Mouse (Mus musculus): ENCODE measurements at regions not wholly inside any gene's neighbourhood (a gene's known extent, or its start where the extent isn't known, plus 50 kb on each side); places are given as distances from the start of the nearest gene placed in this dataset.
"Not testable (repeated sequence)": the region's sequence is repeated elsewhere in the genome, so short reads cannot be mapped to it uniquely, and the experiment has no call there.

GRCm38 (mm10) chr6:117755682-117756081 is 85.3 kb upstream of the Zfp637 start:
- H3K36me3 ChIP-seq (ENCODE audit: control insufficient read depth, insufficient read depth, low read length); H3K4me3 ChIP-seq (replicated peaks; ENCODE audit: low read length); H3K4me1 ChIP-seq (ENCODE audit: control insufficient read depth, insufficient read depth, low read length); H3K9me3 ChIP-seq (replicated peaks; ENCODE audit: control insufficient read depth, low read length); H3K27ac ChIP-seq (ENCODE audit: low read length); H3K4me2 ChIP-seq (ENCODE audit: low read depth, low read length); ATAC-seq (ENCODE audit: insufficient read depth, low FRiP score); H3K27me3 ChIP-seq (ENCODE audit: control insufficient read depth, insufficient read depth, low read length); H3K9ac ChIP-seq (ENCODE audit: low read length): not testable (repeated sequence)
- 93% methylated on average over 2 of the region's 2 CpGs for WGBS

- 76% methylated on average over 9 of the region's 9 CpGs for WGBS
- no peak overlapping the region for H3K27ac ChIP-seq (ENCODE audit: low read length)
- H3K4me3 ChIP-seq (replicated peaks; ENCODE audit: low read length), result no peak overlapping the region
- H3K4me2 ChIP-seq (ENCODE audit: low read depth, low read length), result no peak overlapping the region
- H3K9ac ChIP-seq (ENCODE audit: low read length), result no peak overlapping the region
- no peaks in the 10 kb centered on the region for H3K27me3 ChIP-seq (ENCODE audit: control insufficient read depth, insufficient read depth, low read length)
- no peaks in the 10 kb centered on the region for H3K36me3 ChIP-seq (ENCODE audit: control insufficient read depth, insufficient read depth, low read length)
- ATAC-seq (ENCODE audit: insufficient read depth, low FRiP score), result no peak
- H3K9me3 ChIP-seq (replicated peaks; ENCODE audit: control insufficient read depth, low read length), result no peaks in the 10 kb centered on the region
- H3K4me1 ChIP-seq (ENCODE audit: control insufficient read depth, insufficient read depth, low read length), result no peaks in the 10 kb centered on the region
These were observed 84.8 kb upstream of the Zfp637 start for GRCm38 (mm10) chr6:117756176-117756575.

- H3K36me3 ChIP-seq (ENCODE audit: control insufficient read depth, insufficient read depth, low read length); H3K9ac ChIP-seq (ENCODE audit: low read length); H3K9me3 ChIP-seq (replicated peaks; ENCODE audit: control insufficient read depth, low read length); ATAC-seq (ENCODE audit: insufficient read depth, low FRiP score); H3K4me3 ChIP-seq (replicated peaks; ENCODE audit: low read length); H3K27ac ChIP-seq (ENCODE audit: low read length); H3K4me1 ChIP-seq (ENCODE audit: control insufficient read depth, insufficient read depth, low read length); H3K4me2 ChIP-seq (ENCODE audit: low read depth, low read length); H3K27me3 ChIP-seq (ENCODE audit: control insufficient read depth, insufficient read depth, low read length): not testable (repeated sequence)
- WGBS, result 14% methylated on average over 6 of the region's 6 CpGs
These were observed 82.5 kb upstream of the Zfp637 start for GRCm38 (mm10) chr6:117758516-117758915.

GRCm38 (mm10) chr6:117771506-117771905 is 69.5 kb upstream of the Zfp637 start:
- H3K4me1 ChIP-seq (ENCODE audit: control insufficient read depth, insufficient read depth, low read length), result peaks cover 2% of the 10 kb centered on the region; the same call in 1 of the 2 replicates
- H3K36me3 ChIP-seq (ENCODE audit: control insufficient read depth, insufficient read depth, low read length), result no peaks in the 10 kb centered on the region
- 70% methylated on average over 7 of the region's 7 CpGs for WGBS
- no peaks in the 10 kb centered on the region for H3K9me3 ChIP-seq (replicated peaks; ENCODE audit: control insufficient read depth, low read length)
- H3K27me3 ChIP-seq (ENCODE audit: control insufficient read depth, insufficient read depth, low read length), result no peaks in the 10 kb centered on the region
- no peak overlapping the region for H3K4me3 ChIP-seq (replicated peaks; ENCODE audit: low read length)
- H3K27ac ChIP-seq (ENCODE audit: low read length), result no peak overlapping the region
- ATAC-seq (ENCODE audit: insufficient read depth, low FRiP score), result no peak
- H3K4me2 ChIP-seq (ENCODE audit: low read depth, low read length), result no peak overlapping the region
- H3K9ac ChIP-seq (ENCODE audit: low read length), result no peak overlapping the region

- H3K4me3 ChIP-seq (replicated peaks; ENCODE audit: low read length), result no peak overlapping the region
- peaks cover 2% of the 10 kb centered on the region; the same call in 1 of the 2 replicates for H3K4me1 ChIP-seq (ENCODE audit: control insufficient read depth, insufficient read depth, low read length)
- no peaks in the 10 kb centered on the region for H3K36me3 ChIP-seq (ENCODE audit: control insufficient read depth, insufficient read depth, low read length)
- H3K27me3 ChIP-seq (ENCODE audit: control insufficient read depth, insufficient read depth, low read length), result no peaks in the 10 kb centered on the region
- no peak overlapping the region for H3K9ac ChIP-seq (ENCODE audit: low read length)
- no peak overlapping the region for H3K27ac ChIP-seq (ENCODE audit: low read length)
- H3K9me3 ChIP-seq (replicated peaks; ENCODE audit: control insufficient read depth, low read length), result no peaks in the 10 kb centered on the region
- H3K4me2 ChIP-seq (ENCODE audit: low read depth, low read length), result no peak overlapping the region
- no peak for ATAC-seq (ENCODE audit: insufficient read depth, low FRiP score)
These were observed 68.6 kb upstream of the Zfp637 start for GRCm38 (mm10) chr6:117772396-117772795.

GRCm38 (mm10) chr6:117775304-117776050 is 65.5 kb upstream of the Zfp637 start:
- ATAC-seq (ENCODE audit: insufficient read depth, low FRiP score), result no peak
- Histone ChIP-seq H3K36me3 (ENCODE audit: control insufficient read depth, insufficient read depth, low read length) (no peaks in the 10 kb centered on the region), H3K4me3 (replicated peaks; ENCODE audit: low read length) (no peak overlapping the region), H3K9ac (ENCODE audit: low read length) (no peak overlapping the region), H3K4me2 (ENCODE audit: low read depth, low read length) (no peak overlapping the region), H3K9me3 (replicated peaks; ENCODE audit: control insufficient read depth, low read length) (no peaks in the 10 kb centered on the region), H3K27ac (ENCODE audit: low read length) (no peak overlapping the region), H3K27me3 (ENCODE audit: control insufficient read depth, insufficient read depth, low read length) (no peaks in the 10 kb centered on the region), H3K4me1 (ENCODE audit: control insufficient read depth, insufficient read depth, low read length) (peaks cover 2% of the 10 kb centered on the region; the same call in 1 of the 2 replicates)
- 57% methylated on average over 11 of the region's 11 CpGs for WGBS

- Histone ChIP-seq H3K27me3 (ENCODE audit: control insufficient read depth, insufficient read depth, low read length) (no peaks in the 10 kb centered on the region), H3K9ac (ENCODE audit: low read length) (no peak overlapping the region), H3K4me1 (ENCODE audit: control insufficient read depth, insufficient read depth, low read length) (peaks cover 2% of the 10 kb centered on the region; the same call in 1 of the 2 replicates), H3K4me3 (replicated peaks; ENCODE audit: low read length) (no peak overlapping the region), H3K9me3 (replicated peaks; ENCODE audit: control insufficient read depth, low read length) (no peaks in the 10 kb centered on the region), H3K4me2 (ENCODE audit: low read depth, low read length) (no peak overlapping the region), H3K36me3 (ENCODE audit: control insufficient read depth, insufficient read depth, low read length) (no peaks in the 10 kb centered on the region), H3K27ac (ENCODE audit: low read length) (no peak overlapping the region)
- no peak; the same call in 1 of the 2 replicates for ATAC-seq (ENCODE audit: insufficient read depth, low FRiP score)
- 57% methylated on average over 2 of the region's 2 CpGs for WGBS
These were observed 63.0 kb upstream of the Zfp637 start for GRCm38 (mm10) chr6:117778027-117778426.

GRCm38 (mm10) chr6:117778481-117778880 is 62.5 kb upstream of the Zfp637 start:
- Histone ChIP-seq H3K4me1 (ENCODE audit: control insufficient read depth, insufficient read depth, low read length) (peaks cover 2% of the 10 kb centered on the region; the same call in 1 of the 2 replicates), H3K27ac (ENCODE audit: low read length) (no peak overlapping the region), H3K27me3 (ENCODE audit: control insufficient read depth, insufficient read depth, low read length) (no peaks in the 10 kb centered on the region), H3K36me3 (ENCODE audit: control insufficient read depth, insufficient read depth, low read length) (no peaks in the 10 kb centered on the region), H3K9ac (ENCODE audit: low read length) (no peak overlapping the region), H3K4me3 (replicated peaks; ENCODE audit: low read length) (no peak overlapping the region), H3K4me2 (ENCODE audit: low read depth, low read length) (no peak overlapping the region), H3K9me3 (replicated peaks; ENCODE audit: control insufficient read depth, low read length) (no peaks in the 10 kb centered on the region)
- peak; percentile 21; the same call in 1 of the 2 replicates for ATAC-seq (ENCODE audit: insufficient read depth, low FRiP score)
- 55% methylated on average over 8 of the region's 8 CpGs for WGBS

GRCm38 (mm10) chr6:117779020-117779419 is 62.0 kb upstream of the Zfp637 start:
- no peaks in the 10 kb centered on the region for H3K27me3 ChIP-seq (ENCODE audit: control insufficient read depth, insufficient read depth, low read length)
- H3K9me3 ChIP-seq (replicated peaks; ENCODE audit: control insufficient read depth, low read length), result no peaks in the 10 kb centered on the region
- peaks cover 2% of the 10 kb centered on the region; the same call in 1 of the 2 replicates for H3K4me1 ChIP-seq (ENCODE audit: control insufficient read depth, insufficient read depth, low read length)
- no peak for ATAC-seq (ENCODE audit: insufficient read depth, low FRiP score)
- H3K4me3 ChIP-seq (replicated peaks; ENCODE audit: low read length), result no peak overlapping the region
- 77% methylated on average over 7 of the region's 7 CpGs for WGBS
- no peak overlapping the region for H3K9ac ChIP-seq (ENCODE audit: low read length)
- no peaks in the 10 kb centered on the region for H3K36me3 ChIP-seq (ENCODE audit: control insufficient read depth, insufficient read depth, low read length)
- no peak overlapping the region for H3K27ac ChIP-seq (ENCODE audit: low read length)
- no peak overlapping the region for H3K4me2 ChIP-seq (ENCODE audit: low read depth, low read length)
